Mouse (Mus musculus) bone marrow, adult 2 months (tissue): ENCODE data around the gene Eif3b. TPM values are rescaled to one million over a fixed set of nuclear protein-coding genes. Genes with fewer than 3 reads are reported as not detected.

Experiments used
- H3K27ac ChIP-seq: fragments of 200-500 bp; 2 replicates; pipeline ENCODE4 v1.5.1; 2012; ENCODE audit warnings: low read depth, mild to moderate bottlenecking, control low read depth, inconsistent platforms, low read length; ENCODE audit not compliant: control insufficient read depth, poor library complexity, insufficient read depth
- H3K4me1 ChIP-seq: fragments of 200-500 bp; 2 replicates; pipeline ENCODE4 v1.6.1; 2011; ENCODE audit warnings: low read length; ENCODE audit not compliant: control insufficient read depth, insufficient read depth
- H3K4me3 ChIP-seq: fragments of 200-500 bp; replicated peaks from 2 replicates; pipeline ENCODE3; 2011; ENCODE audit warnings: mild to moderate bottlenecking, low read depth, low read length, control low read depth; ENCODE audit not compliant: control insufficient read depth
- CTCF ChIP-seq: fragments of 200-500 bp; IDR thresholded peaks from 2 replicates; pipeline ENCODE4 v1.5.1; 2011; ENCODE audit warnings: low read length, control low read depth; ENCODE audit not compliant: control insufficient read depth, insufficient read depth
- POLR2A ChIP-seq: fragments of 200-500 bp; IDR thresholded peaks from 2 replicates; pipeline ENCODE4 v1.6.1; 2011; ENCODE audit warnings: low read depth, mild to moderate bottlenecking, control low read depth, low read length, borderline replicate concordance; ENCODE audit not compliant: control insufficient read depth
- WGBS: fragments of 180-500 bp; shearing (Covaris S2); methylation state at CpG from one replicate; pipeline ENCODE4 v1.1.7; 2018; 5-methylcytosine and 5-hydroxymethylcytosine counted together
- polyA plus RNA-seq: library from polyadenylated mRNA; stranded (reverse); fragments of >200 nt; gene quantifications from 2 replicates; pipeline ENCODE4 v1.2.4, GENCODE M21; 2011; ENCODE audit warnings: low replicate concordance; ENCODE audit not compliant: missing spikeins, insufficient read depth, insufficient read length

Eif3b gene
- 69.8 and 90.3 TPM in 2 replicates for polyA plus RNA-seq

DNA sequence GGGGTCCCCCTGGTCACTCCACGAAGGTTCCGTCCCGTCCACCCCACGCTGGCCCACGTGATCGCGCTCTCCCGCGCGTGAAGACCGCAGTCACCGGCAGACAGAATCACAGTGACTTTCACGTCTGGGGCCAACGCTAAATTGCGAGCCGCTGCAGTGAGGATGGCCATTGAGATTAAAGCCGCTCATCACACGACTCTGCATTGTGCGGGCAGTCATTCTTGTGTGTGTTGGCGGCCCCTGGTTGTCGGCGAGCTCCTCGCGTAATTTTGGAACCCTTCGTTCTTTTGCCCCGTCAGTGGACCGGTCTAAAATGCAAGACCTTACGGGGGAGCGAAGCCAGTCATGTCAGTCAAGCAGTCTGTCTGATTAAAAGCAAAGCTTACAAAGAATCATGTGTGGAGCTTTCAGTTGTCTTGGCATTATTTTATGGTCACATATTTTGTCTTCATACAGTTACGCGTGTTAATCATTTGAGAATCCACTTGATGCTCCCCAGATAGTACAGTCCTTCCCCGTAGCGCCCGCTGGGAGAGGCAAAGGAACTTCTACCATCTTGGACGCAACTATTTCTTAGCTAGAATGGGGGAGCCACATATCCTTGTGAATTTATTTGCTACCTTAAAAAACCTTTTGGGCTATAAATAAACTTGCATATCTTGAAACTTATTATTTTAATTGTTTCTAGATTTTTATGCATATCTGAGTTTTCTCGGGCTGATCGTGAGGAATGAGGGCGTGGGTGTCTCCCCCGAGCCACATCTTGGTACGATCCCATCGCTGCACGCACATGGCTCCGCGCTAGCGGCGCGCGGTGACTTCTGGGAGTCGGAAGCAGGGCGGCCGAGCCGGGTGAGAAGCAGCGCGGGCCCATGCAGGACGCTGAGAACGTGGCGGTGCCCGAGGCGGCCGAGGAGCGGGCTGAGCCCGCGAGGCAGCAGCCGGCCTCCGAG, at the start of gene Eif3b:
Gene Eif3b (plus strand): TSS at position 840 of the 953 bp plus-strand sequence.
- Histone ChIP-seq H3K27ac (peak within 1 kb of the TSS; percentile 79), H3K4me1 (no peaks in the 10 kb centered on the region; the same call in 1 of the 2 replicates), H3K4me3 (peak within 1 kb of the TSS; percentile 87)
- WGBS: under 1% methylated on average over 65 of the region's 65 CpGs
- TF ChIP-seq POLR2A (peak; percentile 83; the same call in 1 of the 2 replicates), CTCF (no peak)

DNA sequence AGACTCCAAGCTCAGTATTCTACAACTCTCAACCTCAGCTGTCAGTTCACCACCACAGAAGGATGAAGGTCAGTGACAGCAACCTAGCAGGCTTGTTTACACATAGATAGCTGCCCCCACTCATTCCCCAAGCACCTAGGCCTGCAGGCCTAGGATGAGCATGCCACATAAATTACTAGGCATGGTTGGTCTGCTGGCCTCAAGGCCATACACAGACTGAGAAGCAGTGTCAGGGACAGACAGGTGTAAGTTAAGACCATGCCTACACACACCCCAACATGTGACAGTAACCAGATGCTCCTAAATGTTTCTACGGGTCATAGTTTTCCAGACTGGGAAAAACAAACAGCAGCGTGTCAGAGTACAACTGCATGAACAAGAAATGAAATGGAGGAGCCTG, 49.7 kb upstream of the Eif3b start:
- Histone ChIP-seq H3K4me1 (peaks cover 1% of the 10 kb centered on the region; the same call in 1 of the 2 replicates), H3K27ac (no peak overlapping the region), H3K4me3 (no peak overlapping the region)
- no peak for TF ChIP-seq CTCF
- TF ChIP-seq POLR2A: no peak
- WGBS: 91% methylated on average over 2 of the region's 2 CpGs

GRCm38 (mm10) chr5:140370446-140371254, 48.5 kb upstream of the Eif3b start:
- no peak overlapping the region for H3K27ac ChIP-seq
- 61% methylated on average over 6 of the region's 6 CpGs for WGBS
- no peak for TF ChIP-seq CTCF
- TF ChIP-seq POLR2A: no peak
- no peak overlapping the region for H3K4me3 ChIP-seq
- H3K4me1 ChIP-seq: peaks cover 3% of the 10 kb centered on the region

GRCm38 (mm10) chr5:140371671-140372070, 47.5 kb upstream of the Eif3b start:
- TF ChIP-seq CTCF (no peak), POLR2A (no peak)
- H3K27ac ChIP-seq: no peak overlapping the region
- WGBS: 84% methylated on average over 3 of the region's 3 CpGs

DNA sequence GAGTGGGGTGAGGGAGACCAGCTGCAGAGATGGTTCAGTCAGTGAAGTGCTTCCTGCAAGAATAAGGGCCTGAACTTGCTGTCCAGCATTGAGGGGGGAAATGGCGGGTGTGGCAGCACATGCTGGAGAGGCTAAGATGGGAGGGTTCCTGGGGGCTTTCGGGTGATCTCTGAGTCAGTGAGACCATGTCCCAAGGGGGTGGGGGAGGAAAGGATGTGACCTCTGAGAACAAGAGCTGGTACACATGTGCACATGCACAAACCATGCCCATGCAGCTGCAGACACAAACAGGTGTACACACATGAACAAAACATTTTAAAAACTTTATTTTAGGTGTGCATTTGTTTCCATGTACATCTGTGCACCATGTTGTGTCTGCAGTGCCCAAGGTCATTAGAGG, 45.4 kb upstream of the Eif3b start:
- WGBS: 61% methylated on average over 2 of the region's 2 CpGs
- Histone ChIP-seq H3K4me3 (no peak overlapping the region), H3K27ac (peak overlapping the region; percentile 24; the same call in 1 of the 2 replicates), H3K4me1 (peaks cover 3% of the 10 kb centered on the region)
- TF ChIP-seq CTCF (no peak), POLR2A (no peak)

More at GRCm38 (mm10) chr5:140371671-140372070, 47.5 kb upstream of the Eif3b start:
- Histone ChIP-seq H3K4me1 (peaks cover 3% of the 10 kb centered on the region), H3K4me3 (no peak overlapping the region)

DNA sequence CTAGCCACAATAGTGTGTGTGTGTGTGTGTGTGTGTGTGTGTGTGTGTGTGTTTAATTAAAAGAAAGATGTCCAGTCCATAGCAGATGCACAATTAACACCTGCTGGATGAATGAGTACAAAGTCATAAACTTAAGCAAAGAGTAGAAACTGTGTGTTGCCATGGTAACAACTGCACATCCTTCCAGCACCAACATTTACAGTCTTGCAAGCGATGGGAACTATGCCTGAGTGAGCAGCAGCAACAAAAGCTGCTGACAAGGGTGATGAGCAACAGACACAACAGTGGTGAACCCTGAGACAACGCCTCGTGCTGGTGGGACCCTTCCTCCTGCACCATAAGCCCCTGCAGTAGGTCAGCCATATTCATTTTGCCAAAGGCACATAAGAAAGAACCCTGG, 44.9 kb upstream of the Eif3b start:
- peaks cover 4% of the 10 kb centered on the region for H3K4me1 ChIP-seq
- 66% methylated on average over 3 of the region's 3 CpGs for WGBS
- peak overlapping the region; percentile 24; the same call in 1 of the 2 replicates for H3K27ac ChIP-seq
- TF ChIP-seq CTCF (no peak), POLR2A (no peak)
- no peak overlapping the region for H3K4me3 ChIP-seq

DNA sequence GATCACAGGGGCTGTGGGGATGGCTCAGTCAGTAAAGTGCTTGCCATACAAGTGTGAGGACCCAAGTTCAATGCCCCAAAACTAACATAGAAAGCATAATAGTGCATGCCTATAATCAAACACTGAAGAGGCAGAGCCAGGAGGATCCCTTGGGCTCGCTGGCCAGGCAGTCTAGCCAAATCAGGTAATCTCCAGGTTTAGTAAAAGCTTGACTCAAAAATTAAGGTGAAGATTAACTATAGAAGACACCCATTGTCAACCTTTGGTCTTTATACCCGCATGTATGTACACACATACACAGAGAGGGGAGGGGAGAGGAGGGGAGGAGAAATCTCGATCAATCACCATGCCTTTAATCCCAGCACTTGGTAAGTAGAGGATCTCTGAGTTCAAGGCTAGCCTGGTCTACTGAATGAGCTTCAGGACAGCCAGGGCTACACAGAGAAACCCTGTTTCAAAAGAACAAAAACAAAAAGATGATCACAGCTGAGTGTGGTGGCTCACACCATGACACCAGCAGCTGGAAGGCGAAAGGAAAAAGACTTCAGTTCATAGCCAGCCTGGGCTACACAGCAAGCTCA, 43.8 kb upstream of the Eif3b start:
- Histone ChIP-seq H3K4me1 (peaks cover 4% of the 10 kb centered on the region), H3K4me3 (no peak overlapping the region), H3K27ac (no peak overlapping the region)
- whole genome bisulfite sequencing: 75% methylated on average over 4 of the region's 4 CpGs
- no peak for TF ChIP-seq POLR2A
- TF ChIP-seq CTCF: no peak

DNA sequence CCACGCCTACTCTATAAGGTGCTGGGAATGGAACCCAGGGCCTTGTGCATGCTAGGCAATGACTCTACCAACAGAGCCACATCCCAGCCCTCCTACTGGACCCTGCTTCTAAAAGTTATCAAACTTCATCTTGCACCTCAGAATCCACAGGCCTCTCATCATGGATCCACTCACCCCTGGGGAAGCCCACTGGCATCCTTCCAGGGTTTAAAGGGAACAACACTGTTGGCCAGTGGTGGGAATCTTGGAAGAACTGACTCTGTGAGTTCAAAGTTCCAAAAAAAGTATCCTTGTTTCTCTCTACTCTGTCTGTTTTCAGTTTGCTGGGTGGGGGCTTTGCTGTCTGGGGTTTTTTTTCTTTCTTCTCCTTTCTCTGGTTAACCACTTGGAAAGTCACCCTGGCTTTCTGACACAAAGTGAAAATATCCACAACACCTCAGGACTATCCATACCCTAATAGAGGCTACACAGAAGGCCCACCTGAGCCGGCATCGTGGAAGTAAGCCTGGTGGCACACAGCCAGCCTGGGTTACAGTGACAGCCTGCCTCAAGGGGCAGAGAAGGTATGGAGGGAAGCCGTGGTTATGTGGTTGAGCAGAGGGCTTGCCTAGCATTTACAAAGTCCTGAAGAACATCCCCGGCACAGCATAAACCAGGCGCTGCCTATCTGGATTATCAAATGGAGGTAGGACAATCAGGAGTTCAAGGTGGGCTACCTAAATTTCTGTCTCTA, 40.8 kb upstream of the Eif3b start:
- 31% methylated on average over 6 of the region's 6 CpGs for WGBS
- TF ChIP-seq POLR2A (no peak), CTCF (no peak)
- no peak overlapping the region for H3K27ac ChIP-seq

More for the DNA sequence above, 40.8 kb upstream of the Eif3b start:
- H3K4me3 ChIP-seq: no peak overlapping the region
- H3K4me1 ChIP-seq: peaks cover 5% of the 10 kb centered on the region
